Mouse (Mus musculus) cerebellum, adult 2 months (tissue): ENCODE measurements around the gene Rhoj.

Experiments
- CTCF ChIP-seq: fragments of 200-500 bp; IDR thresholded peaks from 2 replicates; pipeline ENCODE4 v1.5.1; 2011; ENCODE audit warnings: low read depth, mild to moderate bottlenecking, control low read depth, low read length, moderate library complexity, borderline replicate concordance; ENCODE audit not compliant: insufficient read depth
- POLR2A ChIP-seq: fragments of 200-500 bp; IDR thresholded peaks from 2 replicates; pipeline ENCODE4 v1.6.1; 2011; ENCODE audit warnings: low read length, control low read depth, borderline replicate concordance; ENCODE audit not compliant: insufficient read depth

DNA sequence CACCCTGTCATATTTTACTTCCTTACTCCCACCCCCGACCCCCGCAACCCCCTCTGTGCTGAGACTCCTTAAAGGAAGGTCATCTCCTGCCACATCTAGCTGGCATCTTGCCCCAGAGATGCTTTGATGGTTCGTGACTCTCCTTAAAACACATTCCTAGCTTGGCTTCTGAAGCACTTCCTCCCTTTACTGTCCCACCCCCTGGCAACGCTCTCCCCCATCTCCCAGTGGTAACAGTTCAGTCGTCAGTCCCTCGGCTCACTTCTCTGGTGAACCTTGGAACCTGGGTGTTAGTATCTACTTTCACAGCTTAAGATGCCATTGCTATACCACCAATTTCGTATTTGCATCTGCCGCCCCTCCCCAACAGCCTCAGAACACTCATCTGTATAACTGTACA lies 3.8 kb downstream of the Rhoj start:
- TF ChIP-seq CTCF (no peak), POLR2A (no peak)
